Mouse (Mus musculus) gastrocnemius, postnatal 14 days (tissue): ENCODE data around the gene Mrps5. TPM values are rescaled to one million over a fixed set of nuclear protein-coding genes. Genes with fewer than 3 reads are reported as not detected.

Experiments
- DNase-seq: peaks from one replicate; pipeline ENCODE4 v3.0.0; 2021; ENCODE audit warnings: mixed read lengths
- intact Hi-C: fragments of 180-260 bp; cut with DNase I; formaldehyde crosslinking; loops from one replicate; pipeline ENCODE4 v1.15.1; 2025; ENCODE audit warnings: low total_unique reads
- total RNA-seq, 2 experiments: library from RNA; stranded (reverse); gene quantifications; 2 replicates each; pipeline ENCODE4 v1.2.3; 2021

Gene Mrps5
- total RNA-seq, 2 experiments from 2014 or later: 85.2 to 98.4 TPM

GRCm38 (mm10) chr2:127608986-127609385 lies 22.0 kb downstream of the Mrps5 start:
- no peak for DNase-seq
- intact Hi-C loops: loop anchor here (5.0 kb wide), 1 partner anchor 58 kb away; no protein-coding TSS in a partner anchor

- DNase-seq: no peak
- intact Hi-C loops: loop anchor here (10.0 kb wide), 1 partner anchor 233 kb away; no protein-coding TSS in a partner anchor
These were observed 24.4 kb downstream of the Mrps5 start for GRCm38 (mm10) chr2:127611386-127611785.

GRCm38 (mm10) chr2:127612288-127612687 lies 25.3 kb downstream of the Mrps5 start:
- intact Hi-C loops: loop anchor here (10.0 kb wide), 1 partner anchor 233 kb away; no protein-coding TSS in a partner anchor
- DNase-seq: no peak

- intact Hi-C loops: loop anchor here (10.0 kb wide), 1 partner anchor 225 kb away; no protein-coding TSS in a partner anchor
- DNase-seq: no peak
These were observed 32.3 kb downstream of the Mrps5 start for GRCm38 (mm10) chr2:127619311-127619710.

GRCm38 (mm10) chr2:127622065-127622464 lies 35.0 kb downstream of the Mrps5 start:
- intact Hi-C loops: no loop called here
- DNase-seq: no peak

GRCm38 (mm10) chr2:127624786-127625185 lies 37.8 kb downstream of the Mrps5 start:
- no peak for DNase-seq
- intact Hi-C loops: no loop called here

GRCm38 (mm10) chr2:127625659-127626058 lies 38.6 kb downstream of the Mrps5 start:
- no peak for DNase-seq
- intact Hi-C loops: no loop called here

- no peak for DNase-seq
- intact Hi-C loops: no loop called here
These were observed 40.3 kb downstream of the Mrps5 start for GRCm38 (mm10) chr2:127627354-127627753.

GRCm38 (mm10) chr2:127627990-127628570 lies 41.1 kb downstream of the Mrps5 start:
- intact Hi-C loops: no loop called here
- no peak for DNase-seq

GRCm38 (mm10) chr2:127632601-127633000 lies 45.6 kb downstream of the Mrps5 start:
- no peak for DNase-seq
- intact Hi-C loops: no loop called here

GRCm38 (mm10) chr2:127635581-127635980 lies 48.6 kb downstream of the Mrps5 start:
- DNase-seq: no peak

GRCm38 (mm10) chr2:127638973-127639372 lies 52.0 kb downstream of the Mrps5 start:
- intact Hi-C loops: no loop called here
- no peak for DNase-seq

More at GRCm38 (mm10) chr2:127635581-127635980, 48.6 kb downstream of the Mrps5 start:
- intact Hi-C loops: no loop called here

GRCm38 (mm10) chr2:127643728-127644704 lies 57.0 kb downstream of the Mrps5 start:
- DNase-seq: peak; percentile 18
- intact Hi-C loops: no loop called here

GRCm38 (mm10) chr2:127646875-127647274 lies 59.9 kb downstream of the Mrps5 start:
- intact Hi-C loops: no loop called here
- no peak for DNase-seq

- no peak for DNase-seq
- intact Hi-C loops: no loop called here
These were observed 61.1 kb downstream of the Mrps5 start for GRCm38 (mm10) chr2:127648145-127648544.

- intact Hi-C loops: no loop called here
- no peak for DNase-seq
These were observed 62.9 kb downstream of the Mrps5 start for GRCm38 (mm10) chr2:127649921-127650320.

- no peak for DNase-seq
- intact Hi-C loops: no loop called here
These were observed 64.6 kb downstream of the Mrps5 start for GRCm38 (mm10) chr2:127651601-127652000.

- intact Hi-C loops: no loop called here
- no peak for DNase-seq
These were observed 65.3 kb downstream of the Mrps5 start for GRCm38 (mm10) chr2:127652335-127652734.

- DNase-seq: no peak
- intact Hi-C loops: no loop called here
These were observed 65.8 kb downstream of the Mrps5 start for GRCm38 (mm10) chr2:127652805-127653204.

- intact Hi-C loops: no loop called here
- no peak for DNase-seq
These were observed 67.8 kb downstream of the Mrps5 start for GRCm38 (mm10) chr2:127654786-127655185.
